Comparison of ENCODE assay signal across 16 mouse cellular contexts in the genomic region with DNA sequence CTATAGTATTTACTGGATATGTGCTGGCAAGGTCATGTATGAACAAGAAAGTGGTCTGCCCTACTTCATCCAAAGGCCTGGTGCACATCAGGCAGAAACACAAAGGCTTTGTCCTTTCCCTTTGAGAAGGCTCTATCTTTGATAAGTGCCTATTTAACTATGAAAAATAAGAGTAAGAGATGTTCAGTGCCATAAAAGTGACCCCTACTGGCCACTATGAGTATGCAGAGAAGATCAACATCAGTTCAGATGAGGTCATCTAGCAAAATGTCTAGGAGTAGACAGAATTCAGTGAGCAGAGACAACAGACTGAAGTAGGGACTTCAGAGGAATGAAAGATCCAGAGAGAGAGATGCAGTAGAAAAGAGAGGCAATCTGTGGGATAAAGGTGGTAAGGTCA.
DNase-seq lines count a peak whose midpoint lies in the region; ATAC-seq and TF ChIP-seq lines count a peak whose summit lies in the region.
"Had no signal": no experiment of that assay in that cellular context is flagged by ENCODE, and none has a peak within 500 bp of the region (broad histone marks: within the 10 kb centered on the region; RNA-seq: fewer than 3 reads in every experiment).

No protein-coding gene starts in this region.

- H3K27ac ChIP-seq in heart, embryonic 12.5 days (ENCODE audit: poor library complexity, severe bottlenecking) = no peak overlapping the region
- H3K27ac ChIP-seq in lung, embryonic 14.5 days (ENCODE audit: low read depth) = no peak overlapping the region
- H3K27ac ChIP-seq: embryonic facial prominence, embryonic 13.5 days; forebrain, embryonic 13.5 days; heart, embryonic 15.5 days; macrophage had no signal

- peak; percentile 35 for DNase-seq in heart, adult 11 months
- no peak for DNase-seq in lung, embryonic 14.5 days
- DNase-seq in lung, adult 2 months = no peak
- DNase-seq in left cerebral cortex, postnatal 25 days (ENCODE audit: low spot score in 2 of 2) = no peak
- DNase-seq: adrenal gland, postnatal 36 days; cerebellum, postnatal 36 days; gastrocnemius, postnatal 10 days; kidney, postnatal 4 days had no signal

- no peak for ATAC-seq in heart, embryonic 12.5 days (ENCODE audit: insufficient number of reproducible peaks, low FRiP score)
- no peak for ATAC-seq in lung, embryonic 14.5 days (ENCODE audit: insufficient read depth)
- peak; percentile 66 for ATAC-seq in CD4-positive, CD25-positive, alpha-beta regulatory T cell, adult 4 months
- ATAC-seq in megakaryocyte progenitor cell, adult 5-6 weeks (replicated peaks; ENCODE audit: poor library complexity) = peak; percentile 76
- no peak for ATAC-seq in erythroblast, adult 5-6 weeks (replicated peaks; ENCODE audit: low FRiP score, poor library complexity, severe bottlenecking)
- ATAC-seq: forebrain, embryonic 13.5 days had no signal

- peak; percentile 19; the same call in 1 of the 2 replicates for TF ChIP-seq CTCF in lung, embryonic 14.5 days (IDR thresholded peaks at IDR 0.05; ENCODE audit: low read depth)
- TF ChIP-seq CTCF in lung, adult 2 months (IDR thresholded peaks at IDR 0.05; ENCODE audit: insufficient read depth, low read length) = no peak

- no peak overlapping the region for H3K9ac ChIP-seq in heart, embryonic 12.5 days
- no peak overlapping the region for H3K9ac ChIP-seq in lung, embryonic 14.5 days
- H3K9ac ChIP-seq: embryonic facial prominence, embryonic 13.5 days; forebrain, embryonic 13.5 days; heart, embryonic 15.5 days had no signal

- intact Hi-C loops in left cerebral cortex, postnatal 25 days (cut with DNase I) = no loop called here

- no peaks in the 10 kb centered on the region for H3K27me3 ChIP-seq in heart, embryonic 12.5 days (replicated peaks)
- H3K27me3 ChIP-seq in lung, embryonic 14.5 days (ENCODE audit: insufficient read depth, low read length) = no peaks in the 10 kb centered on the region
- H3K27me3 ChIP-seq: embryonic facial prominence, embryonic 13.5 days; forebrain, embryonic 13.5 days; heart, embryonic 15.5 days had no signal

- no peak overlapping the region for H3K4me2 ChIP-seq in heart, embryonic 12.5 days
- no peak overlapping the region for H3K4me2 ChIP-seq in lung, embryonic 14.5 days
- H3K4me2 ChIP-seq: embryonic facial prominence, embryonic 13.5 days; forebrain, embryonic 13.5 days; heart, embryonic 15.5 days had no signal

- H3K9me3 ChIP-seq in heart, embryonic 12.5 days (replicated peaks) = no peaks in the 10 kb centered on the region
- no peaks in the 10 kb centered on the region for H3K9me3 ChIP-seq in lung, embryonic 14.5 days (ENCODE audit: low read depth, low read length)
- H3K9me3 ChIP-seq: embryonic facial prominence, embryonic 13.5 days; forebrain, embryonic 13.5 days; heart, embryonic 15.5 days had no signal

- no peak for TF ChIP-seq POLR2A in lung, adult 2 months (IDR thresholded peaks at IDR 0.05; ENCODE audit: borderline replicate concordance, extremely low read depth, low read depth, low read length)

- H3K4me3 ChIP-seq in heart, embryonic 12.5 days = no peak overlapping the region
- H3K4me3 ChIP-seq in lung, embryonic 14.5 days (ENCODE audit: low read depth, low read length) = no peak overlapping the region
- H3K4me3 ChIP-seq in lung, adult 2 months (replicated peaks; ENCODE audit: extremely low read depth, low read depth, low read length) = no peak overlapping the region
- H3K4me3 ChIP-seq: embryonic facial prominence, embryonic 13.5 days; forebrain, embryonic 13.5 days; heart, embryonic 15.5 days had no signal

- H3K4me1 ChIP-seq in heart, embryonic 12.5 days (replicated peaks) = no peaks in the 10 kb centered on the region
- H3K4me1 ChIP-seq in lung, embryonic 14.5 days (ENCODE audit: insufficient read depth) = no peaks in the 10 kb centered on the region
- peaks cover 2% of the 10 kb centered on the region; the same call in 1 of the 2 replicates for H3K4me1 ChIP-seq in lung, adult 2 months (ENCODE audit: control insufficient read depth, insufficient read depth, low read length)
- H3K4me1 ChIP-seq: embryonic facial prominence, embryonic 13.5 days; forebrain, embryonic 13.5 days; heart, embryonic 15.5 days had no signal

- H3K36me3 ChIP-seq in heart, embryonic 12.5 days = no peaks in the 10 kb centered on the region
- no peaks in the 10 kb centered on the region for H3K36me3 ChIP-seq in lung, embryonic 14.5 days (ENCODE audit: insufficient read depth)
- H3K36me3 ChIP-seq: embryonic facial prominence, embryonic 13.5 days; heart, embryonic 15.5 days had no signal

Comparison
In these comparisons a context has a peak if more than half of its experiments do, and no peak if none do; other contexts are left out.
1. ATAC-seq: peak in CD4-positive, CD25-positive, alpha-beta regulatory T cell, adult 4 months (single experiment) and megakaryocyte progenitor cell, adult 5-6 weeks (single experiment); none in heart, embryonic 12.5 days (single experiment), lung, embryonic 14.5 days (single experiment) and erythroblast, adult 5-6 weeks (single experiment).